ENCODE assay signal across 8 mouse cellular contexts in genomic region chr1:171387099-171387498, GRCm38 (mm10). TPM values are rescaled to one million over a fixed set of nuclear protein-coding genes. Genes with fewer than 3 reads are reported as not detected.
A peak's percentile ranks its signal among the peaks of the same experiment; 100 is the strongest.
DNase-seq lines count a peak whose midpoint lies in the region; ATAC-seq and TF ChIP-seq lines count a peak whose summit lies in the region.

No protein-coding gene starts in this region.

- DNase-seq in forebrain, embryonic 14.5 days (ENCODE audit: low spot score) = peak; percentile 32
- DNase-seq in lung, adult 2 months = no peak
- no peak for DNase-seq in lung, postnatal 25 days (ENCODE audit: low spot score)
- peak; percentile 36 for DNase-seq in heart, postnatal 4 days
- DNase-seq in thymus, adult 2 months = peak; percentile 73
- DNase-seq in adrenal gland, postnatal 36 days = no peak
- no peak for DNase-seq in cerebellum, postnatal 36 days

- H3K9me3 ChIP-seq in forebrain, embryonic 14.5 days (replicated peaks; ENCODE audit: control insufficient read depth, low read length) = no peaks in the 10 kb centered on the region
- H3K9me3 ChIP-seq in forebrain, embryonic 16.5 days (ENCODE audit: control insufficient read depth, low read length) = no peaks in the 10 kb centered on the region

- no peak overlapping the region for H3K27ac ChIP-seq in forebrain, embryonic 14.5 days (ENCODE audit: low read depth, low read length)
- no peak overlapping the region for H3K27ac ChIP-seq in forebrain, embryonic 16.5 days (ENCODE audit: low read length)
- no peak overlapping the region for H3K27ac ChIP-seq in thymus, adult 2 months (ENCODE audit: control insufficient read depth, insufficient read depth, low read length)

- no peak overlapping the region for H3K4me2 ChIP-seq in forebrain, embryonic 14.5 days (ENCODE audit: low read length)
- H3K4me2 ChIP-seq in forebrain, embryonic 16.5 days (ENCODE audit: low read length) = no peak overlapping the region

- ATAC-seq in forebrain, embryonic 14.5 days = no peak
- ATAC-seq in forebrain, embryonic 16.5 days = no peak

- no peak overlapping the region for H3K4me3 ChIP-seq in forebrain, embryonic 14.5 days (ENCODE audit: low read depth, low read length)
- H3K4me3 ChIP-seq in forebrain, embryonic 16.5 days (replicated peaks; ENCODE audit: low read length) = no peak overlapping the region
- no peak overlapping the region for H3K4me3 ChIP-seq in lung, adult 2 months (replicated peaks; ENCODE audit: extremely low read depth, low read depth, low read length)
- H3K4me3 ChIP-seq in thymus, adult 2 months (ENCODE audit: control insufficient read depth, insufficient read depth, low read length) = no peak overlapping the region

- 27% methylated on average over 6 of the region's 6 CpGs for WGBS in forebrain, embryonic 14.5 days
- WGBS in forebrain, embryonic 16.5 days = 26% methylated on average over 6 of the region's 6 CpGs
- 52% methylated on average over 6 of the region's 6 CpGs for WGBS in lung, adult 2 months
- 39% methylated on average over 6 of the region's 6 CpGs for WGBS in thymus, adult 2 months

- TF ChIP-seq CTCF in lung, adult 2 months (IDR thresholded peaks at IDR 0.05; ENCODE audit: insufficient read depth, low read length) = 0 out of 2 replicates have a peak, but pooled peaks have one; percentile 10
- peak; percentile 66; the same call in 1 of the 2 replicates for TF ChIP-seq CTCF in thymus, adult 2 months (IDR thresholded peaks at IDR 0.05; ENCODE audit: borderline replicate concordance, control insufficient read depth, extremely low read depth, insufficient read depth, low read length, poor library complexity)

- no peak overlapping the region for H3K9ac ChIP-seq in forebrain, embryonic 14.5 days (ENCODE audit: low read length)
- no peak overlapping the region for H3K9ac ChIP-seq in forebrain, embryonic 16.5 days (replicated peaks; ENCODE audit: low read depth, low read length)

- no peaks in the 10 kb centered on the region for H3K4me1 ChIP-seq in forebrain, embryonic 14.5 days (ENCODE audit: control insufficient read depth, insufficient read depth, low read length)
- H3K4me1 ChIP-seq in forebrain, embryonic 16.5 days (replicated peaks; ENCODE audit: control insufficient read depth, insufficient read depth, low read length) = no peaks in the 10 kb centered on the region
- H3K4me1 ChIP-seq in lung, adult 2 months (ENCODE audit: control insufficient read depth, insufficient read depth, low read length) = no peaks in the 10 kb centered on the region
- H3K4me1 ChIP-seq in thymus, adult 2 months (replicated peaks; ENCODE audit: control insufficient read depth, insufficient read depth, low read length) = peaks cover 28% of the 10 kb centered on the region

- H3K27me3 ChIP-seq in forebrain, embryonic 14.5 days (replicated peaks; ENCODE audit: control insufficient read depth, insufficient read depth, low read length) = no peaks in the 10 kb centered on the region
- no peaks in the 10 kb centered on the region for H3K27me3 ChIP-seq in forebrain, embryonic 16.5 days (replicated peaks; ENCODE audit: control insufficient read depth, insufficient read depth, low read length)
- no peaks in the 10 kb centered on the region for H3K27me3 ChIP-seq in thymus, adult 2 months (ENCODE audit: control insufficient read depth, insufficient read depth, low read length)

- no peak for TF ChIP-seq POLR2A in lung, adult 2 months (IDR thresholded peaks at IDR 0.05; ENCODE audit: borderline replicate concordance, extremely low read depth, low read depth, low read length)
- TF ChIP-seq POLR2A in thymus, adult 2 months (IDR thresholded peaks at IDR 0.05; ENCODE audit: control insufficient read depth, extremely low read depth, insufficient read depth, low read length, poor library complexity) = no peak

- H3K36me3 ChIP-seq in forebrain, embryonic 14.5 days (ENCODE audit: control insufficient read depth, insufficient read depth, low read length) = no peaks in the 10 kb centered on the region
- H3K36me3 ChIP-seq in forebrain, embryonic 16.5 days (ENCODE audit: control insufficient read depth, insufficient read depth) = no peaks in the 10 kb centered on the region
- peaks cover under 1% of the 10 kb centered on the region; the same call in 1 of the 2 replicates for H3K36me3 ChIP-seq in thymus, adult 2 months (ENCODE audit: control insufficient read depth, insufficient read depth, low read length)

RNA-seq across cellular contexts. Expression of gene Arhgap30, which starts 1.7 kb away (rescaled TPM):
- 0.28 and 0.39 TPM in 2 replicates for polyA plus RNA-seq in forebrain, embryonic 14.5 days (2014; fragmentation: Nextera tagmentation; extraction: Ambion mirVana)
- polyA plus RNA-seq in forebrain, embryonic 16.5 days (2015; fragmentation: Nextera tagmentation; extraction: Ambion mirVana) = 0.48 and 0.81 TPM in 2 replicates
- 11.6 and 17.5 TPM in 2 replicates for polyA plus RNA-seq in lung, adult 2 months (2012; rRNA removed)
- 1 to 10 TPM in 1 of 2 experiments, under 1 TPM in 1; 0.90 to 1.5 TPM for total RNA-seq in heart, postnatal 4 days (2021)
- polyA plus RNA-seq in thymus, adult 2 months (2012; rRNA removed) = 128 and 141 TPM in 2 replicates
- 1 to 10 TPM; 2.6 to 3.6 TPM for total RNA-seq in adrenal gland, postnatal 36 days (2021)

RNA-seq across cellular contexts. Expression of gene Nectin4, which starts 17.2 kb away (rescaled TPM):
- 0.11 and 0.32 TPM in 2 replicates for polyA plus RNA-seq in forebrain, embryonic 14.5 days (2014; fragmentation: Nextera tagmentation; extraction: Ambion mirVana)
- polyA plus RNA-seq in forebrain, embryonic 16.5 days (2015; fragmentation: Nextera tagmentation; extraction: Ambion mirVana) = 0.67 and 1.1 TPM in 2 replicates
- 10.3 and 19.2 TPM in 2 replicates for polyA plus RNA-seq in lung, adult 2 months (2012; rRNA removed)
- under 1 TPM; 0.07 TPM for total RNA-seq in heart, postnatal 4 days (2021)
- polyA plus RNA-seq in thymus, adult 2 months (2012; rRNA removed) = 2.7 and 3.5 TPM in 2 replicates
- under 1 TPM; 0.23 TPM for total RNA-seq in adrenal gland, postnatal 36 days (2021)

RNA-seq across cellular contexts. Expression of gene Usf1, which starts 24.0 kb away (rescaled TPM):
- 212 and 263 TPM in 2 replicates for polyA plus RNA-seq in forebrain, embryonic 14.5 days (2014; fragmentation: Nextera tagmentation; extraction: Ambion mirVana)
- 207 and 226 TPM in 2 replicates for polyA plus RNA-seq in forebrain, embryonic 16.5 days (2015; fragmentation: Nextera tagmentation; extraction: Ambion mirVana)
- 95.3 and 107 TPM in 2 replicates for polyA plus RNA-seq in lung, adult 2 months (2012; rRNA removed)
- total RNA-seq in heart, postnatal 4 days (2021) = 10 to 100 TPM; 53.4 to 54.3 TPM
- 177 and 184 TPM in 2 replicates for polyA plus RNA-seq in thymus, adult 2 months (2012; rRNA removed)
- total RNA-seq in adrenal gland, postnatal 36 days (2021) = 10 to 100 TPM; 54.1 to 72.9 TPM

RNA-seq across cellular contexts. Expression of gene Klhdc9, which starts 26.5 kb away (rescaled TPM):
- polyA plus RNA-seq in forebrain, embryonic 14.5 days (2014; fragmentation: Nextera tagmentation; extraction: Ambion mirVana) = 3.0 and 5.2 TPM in 2 replicates
- 2.7 and 3.1 TPM in 2 replicates for polyA plus RNA-seq in forebrain, embryonic 16.5 days (2015; fragmentation: Nextera tagmentation; extraction: Ambion mirVana)
- polyA plus RNA-seq in lung, adult 2 months (2012; rRNA removed) = 1.9 and 3.4 TPM in 2 replicates
- total RNA-seq in heart, postnatal 4 days (2021) = under 1 TPM; 0.50 TPM
- 0.39 and 0.69 TPM in 2 replicates for polyA plus RNA-seq in thymus, adult 2 months (2012; rRNA removed)
- 1 to 10 TPM in 1 of 2 experiments, under 1 TPM in 1; 0.96 to 4.4 TPM for total RNA-seq in adrenal gland, postnatal 36 days (2021)

RNA-seq across cellular contexts. Expression of gene Tstd1, which starts 31.6 kb away (rescaled TPM):
- 4.5 and 4.8 TPM in 2 replicates for polyA plus RNA-seq in forebrain, embryonic 14.5 days (2014; fragmentation: Nextera tagmentation; extraction: Ambion mirVana)
- polyA plus RNA-seq in forebrain, embryonic 16.5 days (2015; fragmentation: Nextera tagmentation; extraction: Ambion mirVana) = 10.1 and 11.4 TPM in 2 replicates
- 8.9 and 16.2 TPM in 2 replicates for polyA plus RNA-seq in lung, adult 2 months (2012; rRNA removed)
- total RNA-seq in heart, postnatal 4 days (2021) = 1 to 10 TPM; 1.1 to 1.7 TPM
- polyA plus RNA-seq in thymus, adult 2 months (2012; rRNA removed) = 5.3 and 6.1 TPM in 2 replicates
- 1 to 10 TPM; 1.3 to 3.6 TPM for total RNA-seq in adrenal gland, postnatal 36 days (2021)

Comparison
In these comparisons a context has a peak if more than half of its experiments do, and no peak if none do; other contexts are left out.
1. DNase-seq: peak in forebrain, embryonic 14.5 days (single experiment), heart, postnatal 4 days (single experiment) and thymus, adult 2 months (single experiment); none in lung, adult 2 months (single experiment), lung, postnatal 25 days (single experiment), adrenal gland, postnatal 36 days (0 of 2) and cerebellum, postnatal 36 days (0 of 2).